Mouse (Mus musculus): ENCODE measurements around the gene Stac3. TPM values are rescaled to one million over a fixed set of nuclear protein-coding genes. Genes with fewer than 3 reads are reported as not detected.
A peak's percentile ranks its signal among the peaks of the same experiment; 100 is the strongest.

Stac3 gene
- total and polyA plus RNA-seq, 3 experiments, result 0.21 to 1.2 (median 0.86) TPM

GRCm38 (mm10) chr10:127524646-127525255 lies 23.3 kb downstream of the Stac3 start:
- Histone ChIP-seq H3K4me3 (no peak overlapping the region), H3K4me1 (ENCODE audit: control insufficient read depth, insufficient read depth, low read length) (peaks cover 3% of the 10 kb centered on the region; the same call in 1 of the 2 replicates), H3K9ac (ENCODE audit: low read depth, low read length) (no peak overlapping the region), H3K27ac (no peak overlapping the region), H3K36me3 (ENCODE audit: control insufficient read depth, insufficient read depth, low read length) (no peaks in the 10 kb centered on the region), H3K27me3 (ENCODE audit: control insufficient read depth, insufficient read depth, low read length) (peaks cover 29% of the 10 kb centered on the region), H3K79me2 (replicated peaks; ENCODE audit: control insufficient read depth, insufficient read depth, low read length) (no peaks in the 10 kb centered on the region)
- intact Hi-C loops (cut with DNase I), result no loop called here
- TF ChIP-seq POLR2A (IDR thresholded peaks at IDR 0.05; ENCODE audit: insufficient read depth, low read depth, low read length) (no peak), EP300 (IDR thresholded peaks at IDR 0.05; ENCODE audit: insufficient read depth, low read depth, low read length) (no peak), CTCF (IDR thresholded peaks at IDR 0.05) (no peak)
- no peak for DNase-seq
- WGBS, result 19% methylated on average over 23 of the region's 23 CpGs

- 8% methylated on average over 26 of the region's 26 CpGs for WGBS
- H3K4me3 ChIP-seq, result no peak overlapping the region; the same call in 1 of the 2 replicates
- no peak overlapping the region for H3K9ac ChIP-seq (ENCODE audit: low read depth, low read length)
- no peak for DNase-seq
- intact Hi-C loops (cut with DNase I), result no loop called here
- no peaks in the 10 kb centered on the region for H3K79me2 ChIP-seq (replicated peaks; ENCODE audit: control insufficient read depth, insufficient read depth, low read length)
- TF ChIP-seq CTCF (IDR thresholded peaks at IDR 0.05) (no peak), EP300 (IDR thresholded peaks at IDR 0.05; ENCODE audit: insufficient read depth, low read depth, low read length) (no peak), POLR2A (IDR thresholded peaks at IDR 0.05; ENCODE audit: insufficient read depth, low read depth, low read length) (no peak)
- H3K4me1 ChIP-seq (ENCODE audit: control insufficient read depth, insufficient read depth, low read length), result peaks cover 3% of the 10 kb centered on the region; the same call in 1 of the 2 replicates
- H3K27me3 ChIP-seq (ENCODE audit: control insufficient read depth, insufficient read depth, low read length), result peaks cover 29% of the 10 kb centered on the region
- no peaks in the 10 kb centered on the region for H3K36me3 ChIP-seq (ENCODE audit: control insufficient read depth, insufficient read depth, low read length)
- no peak overlapping the region for H3K27ac ChIP-seq
Measured at GRCm38 (mm10) chr10:127526048-127526447, 24.6 kb downstream of the Stac3 start.

GRCm38 (mm10) chr10:127526681-127527080 lies 25.2 kb downstream of the Stac3 start:
- Histone ChIP-seq H3K9ac (ENCODE audit: low read depth, low read length) (no peak overlapping the region), H3K79me2 (replicated peaks; ENCODE audit: control insufficient read depth, insufficient read depth, low read length) (no peaks in the 10 kb centered on the region), H3K4me1 (ENCODE audit: control insufficient read depth, insufficient read depth, low read length) (no peaks in the 10 kb centered on the region; the same call in 1 of the 2 replicates), H3K36me3 (ENCODE audit: control insufficient read depth, insufficient read depth, low read length) (no peaks in the 10 kb centered on the region), H3K4me3 (no peak overlapping the region; the same call in 1 of the 2 replicates), H3K27ac (no peak overlapping the region), H3K27me3 (ENCODE audit: control insufficient read depth, insufficient read depth, low read length) (peaks cover 31% of the 10 kb centered on the region)
- 8% methylated on average over 26 of the region's 26 CpGs for WGBS
- intact Hi-C loops (cut with DNase I), result no loop called here
- peak; percentile 68 for TF ChIP-seq CTCF (IDR thresholded peaks at IDR 0.05)
- no peak for TF ChIP-seq EP300 (IDR thresholded peaks at IDR 0.05; ENCODE audit: insufficient read depth, low read depth, low read length)
- no peak for TF ChIP-seq POLR2A (IDR thresholded peaks at IDR 0.05; ENCODE audit: insufficient read depth, low read depth, low read length)
- DNase-seq, result peak; percentile 51 to 65

- WGBS, result 21% methylated on average over 17 of the region's 17 CpGs
- intact Hi-C loops (cut with DNase I), result no loop called here
Measured at GRCm38 (mm10) chr10:127527481-127527880, 26.0 kb downstream of the Stac3 start.

GRCm38 (mm10) chr10:127530945-127531344 lies 29.5 kb downstream of the Stac3 start:
- WGBS, result 6% methylated on average over 24 of the region's 25 CpGs
- no peak for DNase-seq

More at GRCm38 (mm10) chr10:127527481-127527880, 26.0 kb downstream of the Stac3 start:
- Histone ChIP-seq H3K27me3 (ENCODE audit: control insufficient read depth, insufficient read depth, low read length) (peaks cover 33% of the 10 kb centered on the region), H3K79me2 (replicated peaks; ENCODE audit: control insufficient read depth, insufficient read depth, low read length) (no peaks in the 10 kb centered on the region), H3K4me1 (ENCODE audit: control insufficient read depth, insufficient read depth, low read length) (no peaks in the 10 kb centered on the region; the same call in 1 of the 2 replicates), H3K4me3 (no peak overlapping the region), H3K27ac (no peak overlapping the region), H3K36me3 (ENCODE audit: control insufficient read depth, insufficient read depth, low read length) (no peaks in the 10 kb centered on the region), H3K9ac (ENCODE audit: low read depth, low read length) (no peak overlapping the region)
- TF ChIP-seq CTCF (IDR thresholded peaks at IDR 0.05), result no peak
- no peak for TF ChIP-seq EP300 (IDR thresholded peaks at IDR 0.05; ENCODE audit: insufficient read depth, low read depth, low read length)
- no peak for TF ChIP-seq POLR2A (IDR thresholded peaks at IDR 0.05; ENCODE audit: insufficient read depth, low read depth, low read length)
- no peak for DNase-seq

GRCm38 (mm10) chr10:127531548-127531947 lies 30.1 kb downstream of the Stac3 start:
- TF ChIP-seq EP300 (IDR thresholded peaks at IDR 0.05; ENCODE audit: insufficient read depth, low read depth, low read length), result no peak
- TF ChIP-seq POLR2A (IDR thresholded peaks at IDR 0.05; ENCODE audit: insufficient read depth, low read depth, low read length), result no peak
- TF ChIP-seq CTCF (IDR thresholded peaks at IDR 0.05), result no peak
- 5% methylated on average over 4 of the region's 4 CpGs for WGBS
- DNase-seq, result no peak

More at GRCm38 (mm10) chr10:127530945-127531344, 29.5 kb downstream of the Stac3 start:
- Histone ChIP-seq H3K4me1 (ENCODE audit: control insufficient read depth, insufficient read depth, low read length) (peaks cover 4% of the 10 kb centered on the region), H3K4me3 (no peak overlapping the region), H3K27me3 (ENCODE audit: control insufficient read depth, insufficient read depth, low read length) (peaks cover 36% of the 10 kb centered on the region), H3K9ac (ENCODE audit: low read depth, low read length) (no peak overlapping the region), H3K79me2 (replicated peaks; ENCODE audit: control insufficient read depth, insufficient read depth, low read length) (no peaks in the 10 kb centered on the region), H3K36me3 (ENCODE audit: control insufficient read depth, insufficient read depth, low read length) (no peaks in the 10 kb centered on the region), H3K27ac (no peak overlapping the region)
- no peak for TF ChIP-seq POLR2A (IDR thresholded peaks at IDR 0.05; ENCODE audit: insufficient read depth, low read depth, low read length)
- TF ChIP-seq CTCF (IDR thresholded peaks at IDR 0.05), result no peak
- TF ChIP-seq EP300 (IDR thresholded peaks at IDR 0.05; ENCODE audit: insufficient read depth, low read depth, low read length), result no peak
- intact Hi-C loops (cut with DNase I), result no loop called here

More at GRCm38 (mm10) chr10:127531548-127531947, 30.1 kb downstream of the Stac3 start:
- Histone ChIP-seq H3K27me3 (ENCODE audit: control insufficient read depth, insufficient read depth, low read length) (peaks cover 31% of the 10 kb centered on the region), H3K79me2 (replicated peaks; ENCODE audit: control insufficient read depth, insufficient read depth, low read length) (no peaks in the 10 kb centered on the region), H3K4me1 (ENCODE audit: control insufficient read depth, insufficient read depth, low read length) (peaks cover 4% of the 10 kb centered on the region), H3K4me3 (no peak overlapping the region), H3K27ac (no peak overlapping the region), H3K36me3 (ENCODE audit: control insufficient read depth, insufficient read depth, low read length) (no peaks in the 10 kb centered on the region), H3K9ac (ENCODE audit: low read depth, low read length) (no peak overlapping the region)
- intact Hi-C loops (cut with DNase I), result no loop called here
